Mouse (Mus musculus) embryonic facial prominence, embryonic 15.5 days (tissue): ENCODE measurements around the gene Fmnl2. TPM values are rescaled to one million over a fixed set of nuclear protein-coding genes. Genes with fewer than 3 reads are reported as not detected.

ENCODE experiments used
- ATAC-seq: fragments of 200-750 bp; cut with Nextera tagmentation; 2 replicates; pipeline ENCODE4 v1.8.0; 2017; ENCODE audit warnings: low read depth, moderate TSS enrichment; ENCODE audit not compliant: insufficient number of reproducible peaks, low FRiP score, low TSS enrichment
- H3K27ac ChIP-seq: fragments of 300-500 bp; sonication (generic); replicated peaks from 2 replicates; pipeline ENCODE4 v1.5.1; 2015; ENCODE audit warnings: mild to moderate bottlenecking, inconsistent platforms
- H3K27me3 ChIP-seq: fragments of 300-500 bp; sonication (generic); 2 replicates; pipeline ENCODE4 v1.6.1; 2015; ENCODE audit warnings: inconsistent platforms
- H3K36me3 ChIP-seq: fragments of 300-500 bp; sonication (generic); 2 replicates; pipeline ENCODE4 v1.6.1; 2015; ENCODE audit warnings: mild to moderate bottlenecking, inconsistent platforms
- H3K4me1 ChIP-seq: fragments of 300-500 bp; sonication (generic); 2 replicates; pipeline ENCODE4 v1.6.1; 2015; ENCODE audit warnings: inconsistent platforms
- H3K4me2 ChIP-seq: fragments of 300-500 bp; sonication (generic); replicated peaks from 2 replicates; pipeline ENCODE4 v1.6.1; 2015; ENCODE audit warnings: mild to moderate bottlenecking, inconsistent platforms
- H3K4me3 ChIP-seq: fragments of 300-500 bp; sonication (generic); replicated peaks from 2 replicates; pipeline ENCODE4 v1.5.1; 2015; ENCODE audit warnings: mild to moderate bottlenecking, inconsistent platforms
- H3K9ac ChIP-seq: fragments of 300-500 bp; sonication (generic); 2 replicates; pipeline ENCODE4 v1.6.1; 2015; ENCODE audit warnings: inconsistent platforms
- H3K9me3 ChIP-seq: fragments of 300-500 bp; sonication (generic); replicated peaks from 2 replicates; pipeline ENCODE4 v1.6.1; 2016; ENCODE audit warnings: inconsistent platforms
- WGBS: fragments of 180-500 bp; shearing (Covaris S2); methylation state at CpG from one replicate; pipeline ENCODE4 v1.1.7; 2015; 5-methylcytosine and 5-hydroxymethylcytosine counted together
- polyA plus RNA-seq: library from polyadenylated mRNA; unstranded; fragments of >200 nt; fragmentation: Nextera tagmentation; extraction: Ambion mirVana; gene quantifications from 2 replicates; pipeline ENCODE4 v1.2.1, GENCODE M21; 2015

Gene Fmnl2
- polyA plus RNA-seq, 1 experiment from 2014 or later = 8.1 TPM

DNA sequence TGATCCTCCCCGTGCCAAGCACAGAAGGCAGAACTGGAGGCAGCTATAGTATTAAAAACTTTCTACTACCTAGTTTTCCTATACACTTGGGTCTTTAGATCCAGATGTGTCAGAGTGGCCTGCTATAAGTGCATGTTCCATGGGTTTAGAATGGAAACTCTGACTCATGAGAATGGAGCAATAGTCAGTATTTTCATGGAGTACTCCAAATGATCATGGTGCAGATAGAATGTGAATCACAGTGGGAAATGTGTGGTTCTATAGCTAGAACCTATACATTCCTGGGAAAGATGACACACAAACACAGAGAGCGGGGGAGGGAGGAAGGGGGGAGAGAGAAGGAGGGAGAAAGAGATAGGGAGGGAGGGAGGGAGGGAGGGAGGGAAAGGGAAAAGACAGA lies 13.8 kb upstream of the Fmnl2 start:
- ATAC-seq = no peak
- H3K27me3 ChIP-seq = no peaks in the 10 kb centered on the region; the same call in 1 of the 2 replicates
- no peaks in the 10 kb centered on the region for H3K9me3 ChIP-seq
- no peaks in the 10 kb centered on the region for H3K36me3 ChIP-seq
- no peak overlapping the region for H3K27ac ChIP-seq
- no peak overlapping the region for H3K4me2 ChIP-seq
- H3K4me3 ChIP-seq = no peak overlapping the region
- no peaks in the 10 kb centered on the region for H3K4me1 ChIP-seq
- WGBS = 74% methylated on average over 2 of the region's 2 CpGs
- H3K9ac ChIP-seq = no peak overlapping the region

- H3K27ac ChIP-seq = no peak overlapping the region
- H3K4me1 ChIP-seq = no peaks in the 10 kb centered on the region
- H3K4me2 ChIP-seq = no peak overlapping the region
- no peak overlapping the region for H3K4me3 ChIP-seq
- H3K9ac ChIP-seq = no peak overlapping the region
- no peaks in the 10 kb centered on the region; the same call in 1 of the 2 replicates for H3K27me3 ChIP-seq
- H3K36me3 ChIP-seq = no peaks in the 10 kb centered on the region
- WGBS = 61% methylated on average over 14 of the region's 14 CpGs
- no peaks in the 10 kb centered on the region for H3K9me3 ChIP-seq
- no peak for ATAC-seq
Measured at GRCm38 (mm10) chr2:52844936-52845752, 12.5 kb upstream of the Fmnl2 start.

- WGBS = 44% methylated on average over 3 of the region's 3 CpGs
- ATAC-seq = no peak
- Histone ChIP-seq H3K4me2 (no peak overlapping the region), H3K27me3 (no peaks in the 10 kb centered on the region; the same call in 1 of the 2 replicates), H3K4me3 (no peak overlapping the region), H3K9me3 (no peaks in the 10 kb centered on the region), H3K27ac (no peak overlapping the region), H3K9ac (no peak overlapping the region), H3K36me3 (no peaks in the 10 kb centered on the region), H3K4me1 (no peaks in the 10 kb centered on the region)
Measured at GRCm38 (mm10) chr2:52846506-52846905, 11.2 kb upstream of the Fmnl2 start.

DNA sequence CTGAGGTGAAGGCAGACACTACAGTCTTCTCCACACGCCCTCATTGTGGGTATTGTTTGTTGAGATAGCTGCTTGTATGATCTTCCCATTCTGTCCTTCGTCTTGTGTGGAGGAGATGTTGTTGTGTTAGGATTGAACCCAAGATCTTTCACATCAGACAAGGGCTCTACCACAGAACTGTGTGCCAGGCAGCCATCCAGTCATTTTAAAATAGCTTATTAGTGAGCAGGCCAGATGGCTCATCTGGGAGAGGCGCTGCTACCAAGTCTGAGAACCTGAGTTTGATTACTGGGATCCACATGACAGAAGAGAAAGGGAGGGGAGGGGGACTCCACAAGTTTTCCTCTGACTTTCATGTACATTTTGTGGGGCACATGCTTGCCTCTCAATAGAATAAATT lies 8.6 kb upstream of the Fmnl2 start:
- H3K4me2 ChIP-seq = no peak overlapping the region
- no peaks in the 10 kb centered on the region for H3K9me3 ChIP-seq
- H3K27ac ChIP-seq = no peak overlapping the region
- H3K4me1 ChIP-seq = no peaks in the 10 kb centered on the region
- H3K27me3 ChIP-seq = no peaks in the 10 kb centered on the region; the same call in 1 of the 2 replicates
- WGBS = 57% methylated on average over 3 of the region's 3 CpGs
- H3K9ac ChIP-seq = no peak overlapping the region
- H3K4me3 ChIP-seq = no peak overlapping the region
- ATAC-seq = no peak
- H3K36me3 ChIP-seq = no peaks in the 10 kb centered on the region

DNA sequence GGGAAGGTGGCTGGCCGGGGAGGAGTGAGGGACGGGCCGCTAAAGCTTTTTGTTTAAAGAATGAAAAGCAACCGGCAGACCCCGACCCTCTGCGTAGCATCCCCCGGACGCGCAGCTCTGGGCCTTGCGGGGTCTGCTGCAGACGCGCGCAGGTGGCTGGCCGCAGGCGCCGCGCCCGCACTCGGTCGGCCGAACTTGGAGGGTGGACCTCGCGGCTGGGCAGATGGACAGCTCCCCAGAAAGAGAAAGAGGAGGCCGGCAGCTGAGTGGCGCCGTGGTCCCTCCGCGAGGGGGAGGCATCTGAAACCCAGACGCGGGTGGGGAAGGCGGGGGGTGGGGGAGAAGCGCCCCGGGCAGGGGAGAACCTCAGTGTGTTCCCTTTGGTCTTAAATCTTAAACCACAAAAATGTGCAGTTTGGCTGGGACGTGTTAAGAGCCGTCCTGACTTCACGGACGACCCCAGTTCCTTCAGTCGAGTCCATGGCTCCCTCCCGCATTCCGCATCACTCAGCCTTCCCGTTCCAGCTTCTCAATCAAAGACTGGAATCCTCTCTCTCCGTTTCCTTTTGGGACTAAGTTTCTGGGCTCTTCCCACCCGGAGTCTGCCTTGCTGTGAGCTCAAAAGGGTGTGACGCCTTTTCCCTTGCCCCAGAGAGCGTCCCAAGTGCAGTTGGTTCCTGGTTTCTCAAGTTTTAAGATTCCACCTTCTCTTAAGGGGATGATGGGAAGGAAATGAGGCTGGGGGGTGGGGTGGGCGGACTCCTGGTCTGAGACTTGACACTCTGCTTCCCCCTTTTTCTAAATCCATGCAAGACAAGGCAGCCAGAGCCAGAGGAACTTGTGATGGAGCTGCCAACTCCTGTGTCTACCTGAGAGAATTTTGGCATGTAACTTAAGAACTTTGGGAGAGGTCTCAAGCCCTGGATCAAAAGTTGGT lies 1.1 kb downstream of the Fmnl2 start:
- H3K4me2 ChIP-seq = peak overlapping the region; percentile 76
- no peaks in the 10 kb centered on the region for H3K36me3 ChIP-seq
- no peaks in the 10 kb centered on the region for H3K9me3 ChIP-seq
- H3K4me3 ChIP-seq = peak overlapping the region; percentile 84
- H3K9ac ChIP-seq = peak overlapping the region; percentile 80
- H3K4me1 ChIP-seq = peaks cover 26% of the 10 kb centered on the region
- under 1% methylated on average over 45 of the region's 46 CpGs for WGBS
- H3K27ac ChIP-seq = peak overlapping the region; percentile 86
- no peaks in the 10 kb centered on the region for H3K27me3 ChIP-seq
- ATAC-seq = 0 out of 2 replicates have a peak, but pooled peaks have one; percentile 13

DNA sequence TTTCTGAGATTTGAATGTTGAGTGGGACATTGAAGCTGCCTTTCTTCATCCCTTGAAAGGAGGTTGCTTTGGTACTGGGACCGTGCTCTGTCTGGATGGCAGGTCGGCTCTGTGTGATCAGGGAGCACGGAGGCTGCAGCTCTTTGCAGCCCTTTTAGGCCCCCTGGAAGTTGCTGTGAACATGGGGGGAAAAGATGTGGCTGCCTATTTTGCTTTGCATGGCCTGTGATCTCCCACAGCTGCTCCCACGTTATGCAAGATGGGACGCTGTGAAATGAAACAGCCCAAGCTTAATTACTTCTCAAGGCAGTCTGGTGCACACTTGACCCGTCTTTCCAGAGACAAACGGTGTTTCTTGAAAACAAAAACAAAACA lies 1.8 kb downstream of the Fmnl2 start:
- H3K4me2 ChIP-seq = peak overlapping the region; percentile 76
- H3K4me3 ChIP-seq = peak overlapping the region; percentile 84
- no peaks in the 10 kb centered on the region for H3K36me3 ChIP-seq
- ATAC-seq = no peak
- H3K27ac ChIP-seq = peak overlapping the region; percentile 86
- H3K27me3 ChIP-seq = no peaks in the 10 kb centered on the region
- peak overlapping the region; percentile 80 for H3K9ac ChIP-seq
- H3K4me1 ChIP-seq = peaks cover 31% of the 10 kb centered on the region
- no peaks in the 10 kb centered on the region for H3K9me3 ChIP-seq
- WGBS = 6% methylated on average over 7 of the region's 7 CpGs

- Histone ChIP-seq H3K4me3 (peak overlapping the region; percentile 84), H3K4me1 (peaks cover 31% of the 10 kb centered on the region), H3K9ac (no peak overlapping the region), H3K4me2 (peak overlapping the region; percentile 76), H3K27me3 (no peaks in the 10 kb centered on the region), H3K27ac (peak overlapping the region; percentile 86), H3K9me3 (no peaks in the 10 kb centered on the region), H3K36me3 (no peaks in the 10 kb centered on the region)
- ATAC-seq = no peak
- WGBS = 18% methylated on average over 8 of the region's 8 CpGs
Measured at GRCm38 (mm10) chr2:52860111-52860775, 2.6 kb downstream of the Fmnl2 start.

- Histone ChIP-seq H3K9me3 (0 out of 2 replicates have a peak, but pooled peaks cover 5% of the 10 kb centered on the region), H3K4me1 (peaks cover 31% of the 10 kb centered on the region), H3K9ac (no peak overlapping the region), H3K27me3 (no peaks in the 10 kb centered on the region), H3K4me3 (no peak overlapping the region), H3K4me2 (no peak overlapping the region), H3K27ac (no peak overlapping the region), H3K36me3 (0 out of 2 replicates have a peak, but pooled peaks cover 5% of the 10 kb centered on the region)
- WGBS = 82% methylated on average over 9 of the region's 9 CpGs
- ATAC-seq = no peak
Measured at GRCm38 (mm10) chr2:52862046-52862759, 4.5 kb downstream of the Fmnl2 start.

DNA sequence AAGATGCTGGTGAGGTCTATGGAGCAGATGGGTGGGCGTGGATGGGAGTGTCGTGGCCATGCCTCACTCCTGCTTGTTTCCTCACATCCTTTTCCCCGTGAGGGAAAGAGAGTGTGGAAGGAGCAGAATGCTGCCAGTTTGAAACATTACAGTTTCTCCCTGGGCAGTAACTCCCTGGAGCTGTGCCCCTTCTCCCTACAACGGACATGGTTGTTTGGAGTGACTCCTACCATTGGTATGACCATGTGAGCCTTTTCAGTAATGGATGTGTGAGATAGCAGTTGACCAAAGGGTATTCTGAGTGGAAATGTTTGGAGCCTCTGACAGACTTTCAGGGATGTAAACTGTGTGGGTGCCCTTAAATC lies 5.1 kb downstream of the Fmnl2 start:
- 0 out of 2 replicates have a peak, but pooled peaks cover 6% of the 10 kb centered on the region for H3K9me3 ChIP-seq
- H3K9ac ChIP-seq = no peak overlapping the region
- WGBS = 69% methylated on average over 4 of the region's 4 CpGs
- peaks cover 31% of the 10 kb centered on the region for H3K4me1 ChIP-seq
- no peak overlapping the region for H3K27ac ChIP-seq
- H3K4me2 ChIP-seq = no peak overlapping the region
- no peak for ATAC-seq
- H3K36me3 ChIP-seq = peaks cover 10% of the 10 kb centered on the region; the same call in 1 of the 2 replicates
- H3K4me3 ChIP-seq = no peak overlapping the region
- no peaks in the 10 kb centered on the region for H3K27me3 ChIP-seq

- no peak overlapping the region for H3K4me2 ChIP-seq
Measured at GRCm38 (mm10) chr2:52864635-52865034, 7.0 kb downstream of the Fmnl2 start.

More at GRCm38 (mm10) chr2:52864635-52865034, 7.0 kb downstream of the Fmnl2 start:
- Histone ChIP-seq H3K27me3 (no peaks in the 10 kb centered on the region), H3K36me3 (peaks cover 15% of the 10 kb centered on the region; the same call in 1 of the 2 replicates), H3K4me3 (no peak overlapping the region), H3K4me1 (peaks cover 27% of the 10 kb centered on the region), H3K27ac (no peak overlapping the region), H3K9ac (no peak overlapping the region), H3K9me3 (0 out of 2 replicates have a peak, but pooled peaks cover 6% of the 10 kb centered on the region)
- WGBS = 83% methylated on average over 7 of the region's 7 CpGs
- ATAC-seq = no peak
